Mouse (Mus musculus): Measurements from ENCODE around the gene Ltbp1.

- no peak for TF ChIP-seq CTCF (IDR thresholded peaks at IDR 0.05; ENCODE audit: extremely low read depth, insufficient read depth, insufficient read length, insufficient replicate concordance)
- no peak for TF ChIP-seq POLR2A (IDR thresholded peaks at IDR 0.05; ENCODE audit: low read depth, low read length)
Observed at GRCm38 (mm10) chr17:75020026-75020425, 14.7 kb downstream of the Ltbp1 start.

Data from spleen, adult 2 months (tissue).